Mouse (Mus musculus) v-Abl transformed pro-B cells (cell line): Measurements from ENCODE around the gene Opa3.

Experiments used
- in situ Hi-C, 2 experiments: fragments of 400-800 bp; cut with MboI; formaldehyde crosslinking; loops; one replicate each; pipeline ENCODE4 v1.15.1; 2025; ENCODE audit not compliant: unreplicated experiment in 2 of 2

Gene Opa3

GRCm38 (mm10) chr7:19213385-19213784, 14.7 kb upstream of the Opa3 start:
- in situ Hi-C loops: no loop called here

GRCm38 (mm10) chr7:19214369-19214768, 13.8 kb upstream of the Opa3 start:
- in situ Hi-C loops: no loop called here

- in situ Hi-C loops: no loop called here
Measured at GRCm38 (mm10) chr7:19214940-19215339, 13.2 kb upstream of the Opa3 start.

- in situ Hi-C loops: no loop called here
Measured at GRCm38 (mm10) chr7:19217492-19217891, 10.6 kb upstream of the Opa3 start.

- in situ Hi-C loops: no loop called here
Measured at GRCm38 (mm10) chr7:19217944-19218343, 10.2 kb upstream of the Opa3 start.

- in situ Hi-C loops: no loop called here
Measured at GRCm38 (mm10) chr7:19220061-19220460, 8.1 kb upstream of the Opa3 start.

GRCm38 (mm10) chr7:19222189-19222588, 5.9 kb upstream of the Opa3 start:
- in situ Hi-C loops: no loop called here

GRCm38 (mm10) chr7:19222875-19223274, 5.3 kb upstream of the Opa3 start:
- in situ Hi-C loops: no loop called here

- in situ Hi-C loops: no loop called here
Measured at GRCm38 (mm10) chr7:19224933-19225332, 3.2 kb upstream of the Opa3 start.

- in situ Hi-C loops: no loop called here
Measured at GRCm38 (mm10) chr7:19226817-19227797, 1.0 kb upstream of the Opa3 start.

GRCm38 (mm10) chr7:19228793-19229148, 637 bp downstream of the Opa3 start:
- in situ Hi-C loops: no loop called here

- in situ Hi-C loops: no loop called here
Measured at GRCm38 (mm10) chr7:19229404-19229803, 1.3 kb downstream of the Opa3 start.

- in situ Hi-C loops: loop anchor here in 1 of 2 experiments (5.0 kb wide), 1 partner anchor 48 kb away; no protein-coding TSS in a partner anchor
Measured at GRCm38 (mm10) chr7:19230041-19230580, 2.0 kb downstream of the Opa3 start.

GRCm38 (mm10) chr7:19230899-19231298, 2.8 kb downstream of the Opa3 start:
- in situ Hi-C loops: loop anchor here in 1 of 2 experiments (5.0 kb wide), 1 partner anchor 49 kb away; no protein-coding TSS in a partner anchor

- in situ Hi-C loops: loop anchor here in 1 of 2 experiments (5.0 kb wide), 1 partner anchor 50 kb away; no protein-coding TSS in a partner anchor
Measured at GRCm38 (mm10) chr7:19231849-19232248, 3.7 kb downstream of the Opa3 start.

GRCm38 (mm10) chr7:19234652-19235051, 6.5 kb downstream of the Opa3 start:
- in situ Hi-C loops: loop anchor here (5.0 kb wide), 2 partner anchors 48 to 52 kb away; partner anchors contain the start of genes Ppm1n (in 1 of the 2) and Rtn2 (in 1 of the 2)

GRCm38 (mm10) chr7:19235092-19235671, 7.0 kb downstream of the Opa3 start:
- in situ Hi-C loops: loop anchor here in 1 of 2 experiments (5.0 kb wide), 1 partner anchor 47 kb away; the partner anchor contains the start of genes Ppm1n and Rtn2

GRCm38 (mm10) chr7:19236411-19236810, 8.3 kb downstream of the Opa3 start:
- in situ Hi-C loops: loop anchor here in 1 of 2 experiments (5.0 kb wide), 1 partner anchor 46 kb away; the partner anchor contains the start of genes Ppm1n and Rtn2

- in situ Hi-C loops: loop anchor here in 1 of 2 experiments (5.0 kb wide), 1 partner anchor 44 kb away; the partner anchor contains the start of genes Ppm1n and Rtn2
Measured at GRCm38 (mm10) chr7:19238344-19238743, 10.2 kb downstream of the Opa3 start.

GRCm38 (mm10) chr7:19239423-19239822, 11.3 kb downstream of the Opa3 start:
- in situ Hi-C loops: loop anchor here in 1 of 2 experiments (5.0 kb wide), 1 partner anchor 43 kb away; the partner anchor contains the start of genes Ppm1n and Rtn2

- in situ Hi-C loops: loop anchor here (5.0 kb wide), 1 partner anchor 42 kb away; the partner anchor contains the start of genes Ppm1n (in 2 of the 2) and Rtn2 (in 2 of the 2)
Measured at GRCm38 (mm10) chr7:19239986-19240385, 11.9 kb downstream of the Opa3 start.
